Mouse (Mus musculus) central nervous system, embryonic 18 days (tissue): ENCODE results near the gene Pros1. TPM values are rescaled to one million over a fixed set of nuclear protein-coding genes. Genes with fewer than 3 reads are reported as not detected.

Experiments
- polyA plus RNA-seq: library from polyadenylated mRNA; depleted of rRNA; stranded (reverse); fragments of >200 nt; gene quantifications from 2 replicates; pipeline ENCODE4 v1.2.3, GENCODE M21; 2012; rRNA removed

The Pros1 gene
- polyA plus RNA-seq, result 6.3 and 6.4 TPM in 2 replicates

GRCm38 (mm10) chr16:62854191-62855068 is at the start of gene Pros1:
Gene Pros1 (plus strand): TSS chr16:62854307.

GRCm38 (mm10) chr16:62814491-62814890 is 39.6 kb upstream of the Pros1 start, which contains the start of gene Stx19:
Gene Stx19 (plus strand): TSS chr16:62814676.

GRCm38 (mm10) chr16:62846498-62847312 is 7.4 kb upstream of the Pros1 start, which contains the start of gene Arl13b:
Gene Arl13b (minus strand): TSS chr16:62847040.

Other genes with a start within 250 kb of the Pros1 start
- 8.4 and 8.5 TPM in 2 replicates for gene Nsun3, start 67.5 kb upstream of the Pros1 start, polyA plus RNA-seq
- gene Stx19, start 39.6 kb upstream of the Pros1 start, polyA plus RNA-seq, result not detected in 2 replicates
- gene Arl13b, start 7.3 kb upstream of the Pros1 start, polyA plus RNA-seq, result 13.2 and 16.6 TPM in 2 replicates